Mouse (Mus musculus): Measurements from ENCODE around the gene Hipk3. TPM values are rescaled to one million over a fixed set of nuclear protein-coding genes. Genes with fewer than 3 reads are reported as not detected.

The Hipk3 gene
- polyA plus RNA-seq, 1 experiment = 8.7 TPM

DNA sequence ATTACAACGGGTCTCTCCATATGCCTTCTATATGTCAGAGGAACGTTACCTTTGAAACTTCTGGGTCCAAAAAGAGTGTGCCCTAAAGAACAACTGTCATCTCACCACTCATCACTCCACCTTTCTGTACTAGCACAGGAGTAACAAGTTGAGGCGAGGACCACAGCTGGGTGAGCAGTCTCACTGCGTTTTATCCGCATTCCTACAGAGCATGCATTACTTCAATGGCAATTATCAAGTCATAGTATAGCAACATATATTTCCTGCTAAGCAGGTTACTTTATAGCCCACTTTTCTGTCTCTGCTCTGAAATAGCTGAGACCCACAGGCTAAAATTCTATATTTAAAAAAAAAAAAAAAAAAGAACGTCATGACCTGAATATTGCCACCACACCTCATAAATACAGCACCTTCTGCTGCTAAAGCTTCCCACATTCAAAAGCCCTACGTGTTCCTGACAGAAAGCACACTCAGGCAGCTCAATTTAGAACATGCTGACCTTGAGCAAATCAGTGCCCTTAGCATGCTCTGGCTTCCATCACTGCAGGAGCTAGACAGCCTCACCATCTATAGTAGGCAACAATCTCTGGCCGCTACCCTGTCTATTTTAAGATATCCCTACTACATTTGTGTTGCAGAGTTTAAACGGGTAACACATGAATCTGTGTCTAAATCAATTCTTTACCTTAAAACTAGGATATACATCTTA is 27.2 kb downstream of the Hipk3 start:
- no peaks in the 10 kb centered on the region; the same call in 1 of the 2 replicates for H3K4me1 ChIP-seq (ENCODE audit: control insufficient read depth, insufficient read depth, low read length)
- H3K27ac ChIP-seq (ENCODE audit: control insufficient read depth, insufficient read depth, low read depth, low read length, poor library complexity) = no peak overlapping the region
- no peak overlapping the region for H3K4me3 ChIP-seq (replicated peaks; ENCODE audit: control insufficient read depth, low read depth, low read length)
- no peak for TF ChIP-seq CTCF (IDR thresholded peaks at IDR 0.05; ENCODE audit: control insufficient read depth, insufficient read depth, low read length)
- TF ChIP-seq POLR2A (IDR thresholded peaks at IDR 0.05; ENCODE audit: borderline replicate concordance, control insufficient read depth, low read depth, low read length) = no peak
- WGBS = 80% methylated on average over 9 of the region's 9 CpGs

- H3K27ac ChIP-seq (ENCODE audit: control insufficient read depth, insufficient read depth, low read depth, low read length, poor library complexity) = no peak overlapping the region
- no peaks in the 10 kb centered on the region; the same call in 1 of the 2 replicates for H3K4me1 ChIP-seq (ENCODE audit: control insufficient read depth, insufficient read depth, low read length)
- H3K4me3 ChIP-seq (replicated peaks; ENCODE audit: control insufficient read depth, low read depth, low read length) = no peak overlapping the region
- TF ChIP-seq CTCF (IDR thresholded peaks at IDR 0.05; ENCODE audit: control insufficient read depth, insufficient read depth, low read length) (no peak), POLR2A (IDR thresholded peaks at IDR 0.05; ENCODE audit: borderline replicate concordance, control insufficient read depth, low read depth, low read length) (no peak)
- WGBS = 79% methylated on average over 8 of the region's 8 CpGs
These were observed 28.4 kb downstream of the Hipk3 start for GRCm38 (mm10) chr2:104465639-104466430.

DNA sequence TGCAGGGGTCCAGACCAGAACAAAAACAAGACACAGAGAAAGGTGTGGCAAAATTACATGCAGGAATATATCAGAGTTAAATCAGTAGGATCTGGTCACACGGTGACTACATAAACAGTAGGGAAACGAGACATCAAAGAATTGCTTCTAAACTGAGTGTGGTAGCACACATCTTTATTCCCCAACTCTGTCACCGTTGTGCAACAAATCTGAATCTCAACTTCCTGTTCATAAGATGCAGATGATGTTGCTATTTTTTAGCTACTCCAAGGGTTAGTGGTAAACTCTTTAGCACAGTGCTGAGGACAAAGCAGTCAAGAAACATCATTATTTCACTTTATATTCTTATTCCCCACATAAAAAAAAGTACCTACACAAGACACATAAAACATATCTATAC is 34.2 kb downstream of the Hipk3 start:
- H3K27ac ChIP-seq (ENCODE audit: control insufficient read depth, insufficient read depth, low read depth, low read length, poor library complexity) = no peak overlapping the region
- no peaks in the 10 kb centered on the region; the same call in 1 of the 2 replicates for H3K4me1 ChIP-seq (ENCODE audit: control insufficient read depth, insufficient read depth, low read length)
- 36% methylated on average over 3 of the region's 3 CpGs for WGBS
- H3K4me3 ChIP-seq (replicated peaks; ENCODE audit: control insufficient read depth, low read depth, low read length) = no peak overlapping the region
- TF ChIP-seq CTCF (IDR thresholded peaks at IDR 0.05; ENCODE audit: control insufficient read depth, insufficient read depth, low read length) (no peak), POLR2A (IDR thresholded peaks at IDR 0.05; ENCODE audit: borderline replicate concordance, control insufficient read depth, low read depth, low read length) (no peak)

- no peak for TF ChIP-seq POLR2A (IDR thresholded peaks at IDR 0.05; ENCODE audit: borderline replicate concordance, control insufficient read depth, low read depth, low read length)
- no peak for TF ChIP-seq CTCF (IDR thresholded peaks at IDR 0.05; ENCODE audit: control insufficient read depth, insufficient read depth, low read length)
- 80% methylated on average over 8 of the region's 8 CpGs for WGBS
- H3K4me3 ChIP-seq (replicated peaks; ENCODE audit: control insufficient read depth, low read depth, low read length) = no peak overlapping the region
- no peak overlapping the region for H3K27ac ChIP-seq (ENCODE audit: control insufficient read depth, insufficient read depth, low read depth, low read length, poor library complexity)
- H3K4me1 ChIP-seq (ENCODE audit: control insufficient read depth, insufficient read depth, low read length) = no peaks in the 10 kb centered on the region; the same call in 1 of the 2 replicates
These were observed 35.5 kb downstream of the Hipk3 start for GRCm38 (mm10) chr2:104458569-104459332.

DNA sequence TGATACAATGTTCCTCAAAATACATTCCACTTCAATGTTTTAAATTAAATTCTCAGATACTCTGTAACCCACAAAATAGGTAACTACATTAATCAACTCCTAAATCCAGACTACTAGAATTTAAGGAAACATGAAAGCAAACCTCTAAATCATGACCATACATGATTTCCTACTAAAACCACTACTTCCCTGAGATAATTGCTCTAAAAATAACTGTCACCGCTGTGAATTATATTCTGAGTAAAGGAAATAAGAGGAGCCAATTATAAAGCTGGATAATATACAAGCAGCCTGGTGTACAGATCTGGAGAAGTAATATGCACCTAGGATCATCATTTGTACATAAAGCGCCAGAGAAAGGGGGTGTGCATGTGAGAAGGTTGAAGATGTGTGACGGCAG is 37.1 kb downstream of the Hipk3 start:
- Histone ChIP-seq H3K4me1 (ENCODE audit: control insufficient read depth, insufficient read depth, low read length) (no peaks in the 10 kb centered on the region; the same call in 1 of the 2 replicates), H3K27ac (ENCODE audit: control insufficient read depth, insufficient read depth, low read depth, low read length, poor library complexity) (no peak overlapping the region), H3K4me3 (replicated peaks; ENCODE audit: control insufficient read depth, low read depth, low read length) (no peak overlapping the region)
- TF ChIP-seq POLR2A (IDR thresholded peaks at IDR 0.05; ENCODE audit: borderline replicate concordance, control insufficient read depth, low read depth, low read length) (no peak), CTCF (IDR thresholded peaks at IDR 0.05; ENCODE audit: control insufficient read depth, insufficient read depth, low read length) (no peak)
- 7% methylated on average over 3 of the region's 3 CpGs for WGBS

DNA sequence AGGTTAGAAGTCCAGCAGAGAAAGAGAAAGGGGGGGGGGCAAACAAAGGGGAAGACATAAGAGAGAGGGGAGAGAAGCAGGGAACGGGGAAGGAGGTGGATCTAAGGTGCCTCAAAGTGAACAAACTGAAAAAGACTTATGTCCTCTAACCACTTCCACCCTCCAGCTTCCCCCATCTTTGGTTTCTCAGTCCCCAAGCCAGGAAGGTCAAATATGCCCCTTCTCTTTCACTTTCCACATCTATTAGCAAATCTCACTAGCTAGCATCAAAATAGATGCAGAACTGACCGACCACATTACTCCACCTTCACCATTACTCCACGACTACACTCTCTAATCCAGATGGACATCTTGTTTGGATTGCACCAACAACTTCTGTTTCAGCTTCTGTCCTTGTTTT is 43.6 kb downstream of the Hipk3 start:
- H3K27ac ChIP-seq (ENCODE audit: control insufficient read depth, insufficient read depth, low read depth, low read length, poor library complexity) = no peak overlapping the region
- 5% methylated on average over 3 of the region's 3 CpGs for WGBS
- TF ChIP-seq CTCF (IDR thresholded peaks at IDR 0.05; ENCODE audit: control insufficient read depth, insufficient read depth, low read length) (no peak), POLR2A (IDR thresholded peaks at IDR 0.05; ENCODE audit: borderline replicate concordance, control insufficient read depth, low read depth, low read length) (no peak)
- no peaks in the 10 kb centered on the region; the same call in 1 of the 2 replicates for H3K4me1 ChIP-seq (ENCODE audit: control insufficient read depth, insufficient read depth, low read length)
- no peak overlapping the region for H3K4me3 ChIP-seq (replicated peaks; ENCODE audit: control insufficient read depth, low read depth, low read length)

- TF ChIP-seq CTCF (IDR thresholded peaks at IDR 0.05; ENCODE audit: control insufficient read depth, insufficient read depth, low read length) (no peak), POLR2A (IDR thresholded peaks at IDR 0.05; ENCODE audit: borderline replicate concordance, control insufficient read depth, low read depth, low read length) (no peak)
- no peaks in the 10 kb centered on the region; the same call in 1 of the 2 replicates for H3K4me1 ChIP-seq (ENCODE audit: control insufficient read depth, insufficient read depth, low read length)
- H3K4me3 ChIP-seq (replicated peaks; ENCODE audit: control insufficient read depth, low read depth, low read length) = no peak overlapping the region
- 88% methylated on average over 1 of the region's 1 CpGs for WGBS
- H3K27ac ChIP-seq (ENCODE audit: control insufficient read depth, insufficient read depth, low read depth, low read length, poor library complexity) = no peak overlapping the region
These were observed 45.1 kb downstream of the Hipk3 start for GRCm38 (mm10) chr2:104449191-104449590.

DNA sequence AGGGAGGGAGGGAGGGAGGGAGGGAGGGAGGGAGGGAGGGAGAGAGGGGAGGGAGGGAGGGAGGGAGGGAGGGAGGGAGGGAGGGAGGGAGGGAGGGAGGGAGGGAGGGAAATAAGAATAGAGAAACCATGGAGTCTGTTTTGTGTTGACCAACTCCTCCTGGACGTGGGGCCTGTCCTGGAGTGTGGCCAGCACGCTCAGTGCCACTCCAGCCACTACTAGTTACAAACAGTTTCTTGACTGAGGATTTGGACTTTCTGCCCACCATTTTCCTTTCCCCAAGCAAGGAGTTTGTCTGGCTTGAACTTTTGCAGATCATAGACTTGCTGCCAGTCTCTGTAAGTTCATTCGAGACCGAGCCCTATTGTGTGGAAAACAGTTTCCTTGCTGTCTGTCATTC is 46.0 kb downstream of the Hipk3 start:
- 80% methylated on average over 4 of the region's 4 CpGs for WGBS
- Histone ChIP-seq H3K4me1 (ENCODE audit: control insufficient read depth, insufficient read depth, low read length) (no peaks in the 10 kb centered on the region; the same call in 1 of the 2 replicates), H3K4me3 (replicated peaks; ENCODE audit: control insufficient read depth, low read depth, low read length) (no peak overlapping the region), H3K27ac (ENCODE audit: control insufficient read depth, insufficient read depth, low read depth, low read length, poor library complexity) (no peak overlapping the region)
- TF ChIP-seq POLR2A (IDR thresholded peaks at IDR 0.05; ENCODE audit: borderline replicate concordance, control insufficient read depth, low read depth, low read length) (no peak), CTCF (IDR thresholded peaks at IDR 0.05; ENCODE audit: control insufficient read depth, insufficient read depth, low read length) (no peak)
